Comparison of ENCODE assay signal across 9 mouse cellular contexts in genomic region chr4:95733397-95734249, GRCm38 (mm10).
DNase-seq lines count a peak whose midpoint lies in the region; ATAC-seq and TF ChIP-seq lines count a peak whose summit lies in the region.
"Had no signal": no experiment of that assay in that cellular context is flagged by ENCODE, and none has a peak within 500 bp of the region (broad histone marks: within the 10 kb centered on the region; RNA-seq: fewer than 3 reads in every experiment).

No protein-coding gene starts in this region.

- no peaks in the 10 kb centered on the region for H3K27me3 ChIP-seq in heart, embryonic 11.5 days (ENCODE audit: control insufficient read depth, insufficient read depth, low read length)
- no peaks in the 10 kb centered on the region for H3K27me3 ChIP-seq in heart, postnatal 0 days (ENCODE audit: control insufficient read depth, insufficient read depth, low read length)
- H3K27me3 ChIP-seq in neural tube, embryonic 15.5 days (replicated peaks) = no peaks in the 10 kb centered on the region
- H3K27me3 ChIP-seq: embryonic facial prominence, embryonic 13.5 days had no signal

- TF ChIP-seq CTCF in heart, postnatal 0 days (IDR thresholded peaks at IDR 0.05; ENCODE audit: low read depth) = no peak

- TF ChIP-seq EP300 in heart, postnatal 0 days (IDR thresholded peaks at IDR 0.05; ENCODE audit: low read depth) = no peak

- intact Hi-C loops in heart, postnatal 36 days (cut with DNase I) = no loop called here

- no peaks in the 10 kb centered on the region for H3K9me3 ChIP-seq in heart, embryonic 11.5 days (replicated peaks; ENCODE audit: control insufficient read depth, low read length)
- H3K9me3 ChIP-seq in heart, postnatal 0 days (replicated peaks; ENCODE audit: control insufficient read depth, low read length) = no peaks in the 10 kb centered on the region
- H3K9me3 ChIP-seq in neural tube, embryonic 15.5 days (replicated peaks) = no peaks in the 10 kb centered on the region
- H3K9me3 ChIP-seq: embryonic facial prominence, embryonic 13.5 days had no signal

- H3K9ac ChIP-seq in heart, embryonic 11.5 days (ENCODE audit: low read depth, low read length) = no peak overlapping the region
- no peak overlapping the region for H3K9ac ChIP-seq in heart, postnatal 0 days (replicated peaks; ENCODE audit: low read depth, low read length)
- no peak overlapping the region for H3K9ac ChIP-seq in neural tube, embryonic 15.5 days (replicated peaks)
- H3K9ac ChIP-seq: embryonic facial prominence, embryonic 13.5 days had no signal

- peaks cover 15% of the 10 kb centered on the region for H3K4me1 ChIP-seq in heart, embryonic 11.5 days (ENCODE audit: control insufficient read depth, insufficient read depth, low read length)
- peaks cover 9% of the 10 kb centered on the region; the same call in 1 of the 2 replicates for H3K4me1 ChIP-seq in heart, postnatal 0 days (ENCODE audit: control insufficient read depth, insufficient read depth)
- peaks cover 15% of the 10 kb centered on the region for H3K4me1 ChIP-seq in neural tube, embryonic 15.5 days

- WGBS in heart, embryonic 11.5 days (ENCODE audit: insufficient replicate concordance) = 28% methylated on average over 6 of the region's 6 CpGs
- WGBS in heart, postnatal 0 days = 22% methylated on average over 6 of the region's 6 CpGs
- 21% methylated on average over 6 of the region's 6 CpGs for WGBS in neural tube, embryonic 15.5 days

- peak overlapping the region; percentile 46; the same call in 1 of the 2 replicates for H3K27ac ChIP-seq in heart, embryonic 11.5 days (ENCODE audit: low read depth, low read length)
- H3K27ac ChIP-seq in heart, postnatal 0 days (ENCODE audit: low read depth) = peak overlapping the region; percentile 48; the same call in 1 of the 2 replicates
- H3K27ac ChIP-seq in neural tube, embryonic 15.5 days (replicated peaks) = peak overlapping the region; percentile 43; the same call in 1 of the 2 replicates
- H3K27ac ChIP-seq: embryonic facial prominence, embryonic 13.5 days had no signal

- H3K4me3 ChIP-seq in heart, embryonic 11.5 days (ENCODE audit: low read depth, low read length) = no peak overlapping the region
- H3K4me3 ChIP-seq in heart, postnatal 0 days (ENCODE audit: low read depth, low read length) = no peak overlapping the region
- no peak overlapping the region for H3K4me3 ChIP-seq in neural tube, embryonic 15.5 days (replicated peaks)
- H3K4me3 ChIP-seq: embryonic facial prominence, embryonic 13.5 days had no signal

- H3K36me3 ChIP-seq in heart, embryonic 11.5 days (ENCODE audit: control insufficient read depth, insufficient read depth, low read length) = no peaks in the 10 kb centered on the region
- H3K36me3 ChIP-seq in heart, postnatal 0 days (replicated peaks; ENCODE audit: control insufficient read depth, insufficient read depth, low read length) = no peaks in the 10 kb centered on the region
- no peaks in the 10 kb centered on the region for H3K36me3 ChIP-seq in neural tube, embryonic 15.5 days
- H3K36me3 ChIP-seq: embryonic facial prominence, embryonic 13.5 days had no signal

- no peak for DNase-seq in heart, postnatal 36 days
- DNase-seq in adrenal gland, postnatal 25 days = peak; percentile 37
- no peak for DNase-seq in heart, postnatal 0 days (ENCODE audit: low spot score)
- peak; percentile 24 to 26 for DNase-seq in layer of hippocampus, postnatal 36 days
- no peak for DNase-seq in urinary bladder, postnatal 25 days (ENCODE audit: low spot score)

- no peak; the same call in 1 of the 2 replicates for ATAC-seq in heart, embryonic 11.5 days (replicated peaks; ENCODE audit: insufficient number of reproducible peaks, low FRiP score, low TSS enrichment)
- ATAC-seq in heart, postnatal 0 days (ENCODE audit: insufficient read depth, low read depth) = no peak
- ATAC-seq in neural tube, embryonic 15.5 days (ENCODE audit: low FRiP score) = peak; percentile 61
- ATAC-seq in activated CD4-positive, CD25-positive, alpha-beta regulatory T cell, adult 4 months = no peak

- no peak overlapping the region for H3K4me2 ChIP-seq in heart, embryonic 11.5 days
- H3K4me2 ChIP-seq in heart, postnatal 0 days (ENCODE audit: low read depth, low read length) = no peak overlapping the region
- H3K4me2 ChIP-seq in neural tube, embryonic 15.5 days = no peak overlapping the region
- H3K4me2 ChIP-seq: embryonic facial prominence, embryonic 13.5 days had no signal

Comparison
In these comparisons a context has a peak if more than half of its experiments do, and no peak if none do; other contexts are left out.
1. DNase-seq: peak in adrenal gland, postnatal 25 days (single experiment) and layer of hippocampus, postnatal 36 days (2 of 2); none in heart, postnatal 36 days (0 of 2), heart, postnatal 0 days (single experiment) and urinary bladder, postnatal 25 days (single experiment).
2. Peak in every context shown above with its lines, with median percentiles within 50 percentile points of each other: H3K27ac ChIP-seq.